Mouse (Mus musculus) neural tube, embryonic 12.5 days (tissue): ENCODE measurements at regions not wholly inside any gene's neighbourhood (a gene's known extent, or its start where the extent isn't known, plus 50 kb on each side); places are given as distances from the start of the nearest gene placed in this dataset.

Experiments used
- ATAC-seq: fragments of 200-750 bp; cut with Nextera tagmentation; 2 replicates; pipeline ENCODE4 v1.8.0; 2017; ENCODE audit warnings: low read depth, mild to moderate bottlenecking, moderate TSS enrichment, moderate library complexity; ENCODE audit not compliant: low FRiP score
- H3K27ac ChIP-seq: fragments of 300-500 bp; sonication (generic); 2 replicates; pipeline ENCODE4 v1.5.1; 2016
- H3K27me3 ChIP-seq: fragments of 300-500 bp; sonication (generic); replicated peaks from 2 replicates; pipeline ENCODE4 v1.6.1; 2016; ENCODE audit warnings: mild to moderate bottlenecking
- H3K36me3 ChIP-seq: fragments of 300-500 bp; sonication (generic); 2 replicates; pipeline ENCODE4 v1.6.1; 2016; ENCODE audit warnings: mild to moderate bottlenecking
- H3K4me1 ChIP-seq: fragments of 300-500 bp; sonication (generic); 2 replicates; pipeline ENCODE4 v1.6.1; 2016
- H3K4me2 ChIP-seq: fragments of 300-500 bp; sonication (generic); replicated peaks from 2 replicates; pipeline ENCODE4 v1.6.1; 2016; ENCODE audit warnings: mild to moderate bottlenecking
- H3K4me3 ChIP-seq: fragments of 300-500 bp; sonication (generic); 2 replicates; pipeline ENCODE4 v1.5.1; 2016
- H3K9ac ChIP-seq: fragments of 300-500 bp; sonication (generic); 2 replicates; pipeline ENCODE4 v1.6.1; 2016; ENCODE audit warnings: mild to moderate bottlenecking
- H3K9me3 ChIP-seq: fragments of 300-500 bp; sonication (generic); 2 replicates; pipeline ENCODE4 v1.6.1; 2016; ENCODE audit warnings: mild to moderate bottlenecking
- WGBS: fragments of 180-500 bp; shearing (Covaris S2); methylation state at CpG from one replicate; pipeline ENCODE4 v1.1.7; 2016; 5-methylcytosine and 5-hydroxymethylcytosine counted together

DNA sequence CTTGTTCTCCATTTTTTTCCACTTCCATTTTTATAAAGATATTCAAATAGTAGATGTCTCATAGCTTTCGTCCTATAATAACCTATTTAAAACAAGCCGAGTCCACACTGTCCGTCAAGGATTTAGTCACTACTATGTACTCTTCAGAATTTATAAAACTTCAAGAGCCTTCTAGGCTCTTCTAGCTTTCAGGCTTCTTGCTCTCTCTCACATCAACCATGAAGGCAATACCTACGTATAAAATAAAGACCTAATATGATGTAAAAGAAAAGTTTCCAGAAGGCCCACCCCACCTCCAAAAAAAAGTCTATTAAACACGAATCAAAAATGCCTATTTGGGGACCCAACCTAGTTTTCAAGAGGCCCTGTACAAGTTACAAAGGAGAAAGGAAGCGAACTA is 57.0 kb upstream of the Ifne start:
- Histone ChIP-seq H3K9ac (no peak overlapping the region), H3K36me3 (no peaks in the 10 kb centered on the region), H3K27ac (no peak overlapping the region), H3K9me3 (no peaks in the 10 kb centered on the region), H3K4me1 (no peaks in the 10 kb centered on the region), H3K4me3 (no peak overlapping the region), H3K4me2 (no peak overlapping the region), H3K27me3 (peaks cover 24% of the 10 kb centered on the region)
- 74% methylated on average over 6 of the region's 6 CpGs for WGBS
- no peak for ATAC-seq

DNA sequence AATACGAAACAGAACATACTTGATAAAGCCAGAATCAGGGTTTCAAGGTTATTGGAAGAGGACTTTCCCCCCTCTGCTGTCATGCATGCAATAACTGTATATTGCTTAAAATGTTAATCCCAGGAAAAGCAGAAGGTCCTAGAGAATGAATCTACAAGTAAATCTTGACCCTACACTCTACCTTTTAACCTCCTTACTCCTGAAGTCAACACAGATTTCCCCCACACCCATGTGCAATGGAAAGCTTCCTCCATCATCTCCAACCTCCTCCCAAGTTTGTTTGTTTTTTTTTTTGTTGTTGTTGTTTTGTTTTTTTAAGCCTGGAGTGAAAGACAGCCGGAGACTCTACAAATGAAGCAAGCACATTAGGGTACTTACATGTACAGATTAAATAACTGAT is 55.9 kb upstream of the Ifne start:
- no peaks in the 10 kb centered on the region for H3K9me3 ChIP-seq
- peaks cover 24% of the 10 kb centered on the region for H3K27me3 ChIP-seq
- H3K36me3 ChIP-seq: no peaks in the 10 kb centered on the region
- H3K4me3 ChIP-seq: no peak overlapping the region
- no peaks in the 10 kb centered on the region for H3K4me1 ChIP-seq
- no peak overlapping the region for H3K27ac ChIP-seq
- H3K9ac ChIP-seq: no peak overlapping the region
- ATAC-seq: no peak
- H3K4me2 ChIP-seq: no peak overlapping the region
- WGBS: 83% methylated on average over 2 of the region's 2 CpGs

DNA sequence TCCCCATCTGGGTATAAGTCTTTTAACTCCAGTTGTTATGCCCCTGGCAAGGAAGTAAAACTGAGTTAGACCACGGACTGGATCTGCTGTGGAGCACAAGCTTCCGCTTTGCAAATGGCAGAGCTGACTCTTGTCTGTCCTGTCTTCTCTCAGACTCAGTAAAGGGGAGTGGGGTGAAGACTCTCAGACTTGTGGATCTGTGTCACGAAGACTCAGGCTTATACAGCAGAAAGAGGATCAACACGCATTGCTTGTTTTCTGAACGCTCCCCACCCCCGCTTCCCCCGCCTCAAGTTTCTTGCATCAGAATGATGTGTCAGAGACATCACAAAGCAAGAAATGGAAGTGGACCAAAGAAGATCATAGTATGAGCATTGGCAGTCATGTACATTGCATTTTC is 55.3 kb upstream of the Ifne start:
- Histone ChIP-seq H3K9me3 (no peaks in the 10 kb centered on the region), H3K4me3 (no peak overlapping the region), H3K9ac (no peak overlapping the region), H3K36me3 (no peaks in the 10 kb centered on the region), H3K4me1 (no peaks in the 10 kb centered on the region), H3K4me2 (no peak overlapping the region), H3K27me3 (peaks cover 24% of the 10 kb centered on the region), H3K27ac (no peak overlapping the region)
- ATAC-seq: no peak
- 78% methylated on average over 7 of the region's 7 CpGs for WGBS

DNA sequence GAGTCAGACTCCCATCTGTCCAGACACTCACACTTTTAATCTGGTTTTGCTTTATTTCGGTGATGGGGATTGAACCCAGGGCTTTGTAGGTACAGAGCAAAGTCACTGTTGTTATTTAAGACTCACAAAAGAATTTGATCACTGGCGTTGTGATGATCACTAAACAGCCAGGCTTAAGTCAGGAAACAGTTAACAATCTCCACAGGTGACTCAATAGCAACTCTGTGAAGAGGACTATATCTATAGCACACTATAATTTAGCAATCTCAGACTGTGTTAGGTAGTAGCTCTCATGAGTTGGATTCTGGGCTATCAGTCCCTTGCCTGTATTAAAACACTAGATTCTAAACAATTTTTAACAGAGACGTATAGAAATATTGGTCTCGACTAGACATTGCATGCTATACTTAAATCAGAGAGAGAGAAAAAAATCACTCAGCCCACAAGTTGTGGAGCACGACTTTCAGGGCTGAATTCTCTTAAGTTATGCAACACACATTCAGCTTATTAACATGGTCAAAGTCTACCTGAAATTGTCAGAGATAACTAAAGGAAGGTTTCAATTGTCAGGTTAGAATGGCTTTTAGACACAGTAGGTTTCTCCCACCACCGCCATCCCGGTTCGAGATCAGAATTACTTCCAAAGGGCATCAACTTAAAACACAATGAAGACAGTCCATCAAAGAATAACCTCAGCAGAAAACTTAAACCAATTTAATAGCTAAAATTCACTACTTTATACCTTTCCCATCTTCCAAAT is 54.4 kb upstream of the Ifne start:
- 80% methylated on average over 8 of the region's 8 CpGs for WGBS
- H3K9me3 ChIP-seq: no peaks in the 10 kb centered on the region
- H3K27me3 ChIP-seq: peaks cover 24% of the 10 kb centered on the region
- no peak overlapping the region for H3K4me2 ChIP-seq
- H3K9ac ChIP-seq: no peak overlapping the region
- H3K4me1 ChIP-seq: no peaks in the 10 kb centered on the region
- no peak for ATAC-seq
- no peak overlapping the region for H3K4me3 ChIP-seq
- H3K27ac ChIP-seq: no peak overlapping the region
- no peaks in the 10 kb centered on the region for H3K36me3 ChIP-seq

DNA sequence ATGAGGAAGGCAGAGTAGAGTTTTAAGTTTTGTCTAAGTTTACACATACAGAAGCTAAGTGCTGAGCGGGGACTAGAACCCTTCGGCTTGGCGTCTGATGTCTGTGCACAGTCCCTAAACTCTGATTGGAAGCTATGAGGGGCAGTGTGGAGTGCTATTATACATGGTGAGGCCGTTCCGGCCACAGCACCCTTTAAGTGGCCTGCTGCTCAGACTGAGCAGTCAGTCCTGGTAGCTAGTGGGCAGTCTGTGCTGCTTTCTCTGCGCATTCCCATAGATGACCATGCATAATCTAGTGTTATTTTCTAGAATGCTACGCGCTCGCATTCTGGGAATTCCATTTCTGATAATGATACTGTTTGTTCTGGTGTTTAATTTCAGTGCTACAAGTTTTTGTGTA is 51.2 kb upstream of the Ifne start:
- Histone ChIP-seq H3K4me2 (no peak overlapping the region), H3K9ac (no peak overlapping the region), H3K27me3 (peaks cover 5% of the 10 kb centered on the region; the same call in 1 of the 2 replicates), H3K36me3 (no peaks in the 10 kb centered on the region), H3K9me3 (no peaks in the 10 kb centered on the region), H3K27ac (no peak overlapping the region), H3K4me3 (no peak overlapping the region), H3K4me1 (no peaks in the 10 kb centered on the region)
- ATAC-seq: no peak
- 87% methylated on average over 9 of the region's 9 CpGs for WGBS
